2 mouse cellular contexts compared by ENCODE assay signal in genomic region chr2:38700177-38700576, GRCm38 (mm10).
TF ChIP-seq lines count a peak whose summit lies in the region.

No protein-coding gene starts in this region.

TF ChIP-seq in CH12.LX, 34 proteins besides CTCF, POLR2A, EP300 and RAD21:
- TF ChIP-seq SMC3 (IDR thresholded peaks at IDR 0.05; ENCODE audit: low read depth, low read length) (peak; percentile 33), MAFK (IDR thresholded peaks at IDR 0.05; ENCODE audit: insufficient replicate concordance, low read length) (no peak), KAT2A (IDR thresholded peaks at IDR 0.05; ENCODE audit: insufficient replicate concordance, low read length) (no peak), GABPA (IDR thresholded peaks at IDR 0.05; ENCODE audit: insufficient replicate concordance, low read depth, low read length) (no peak), JUN (IDR thresholded peaks at IDR 0.05; ENCODE audit: insufficient read depth, low read depth, low read length) (no peak)

TF ChIP-seq in MEL, 35 proteins besides CTCF, POLR2A, EP300 and RAD21:
- TF ChIP-seq ZKSCAN1 (IDR thresholded peaks at IDR 0.05; ENCODE audit: low read depth, low read length): no peak
- TF ChIP-seq POLR2AphosphoS2 (IDR thresholded peaks at IDR 0.05; ENCODE audit: low read length): no peak
- TF ChIP-seq MAX (IDR thresholded peaks at IDR 0.05; ENCODE audit: low read length): no peak
- peak; percentile 16; the same call in 1 of the 2 replicates for TF ChIP-seq SMC3 (IDR thresholded peaks at IDR 0.05; ENCODE audit: low read depth, low read length)
- TF ChIP-seq ELF1 (IDR thresholded peaks at IDR 0.05; ENCODE audit: low read depth, low read length): no peak
- no peak for TF ChIP-seq HCFC1 (IDR thresholded peaks at IDR 0.05; ENCODE audit: low read depth, low read length)
- TF ChIP-seq TCF12 (IDR thresholded peaks at IDR 0.05; ENCODE audit: low read depth, low read length): no peak
